Mouse (Mus musculus): ENCODE data around the gene Kif26b.

DNA sequence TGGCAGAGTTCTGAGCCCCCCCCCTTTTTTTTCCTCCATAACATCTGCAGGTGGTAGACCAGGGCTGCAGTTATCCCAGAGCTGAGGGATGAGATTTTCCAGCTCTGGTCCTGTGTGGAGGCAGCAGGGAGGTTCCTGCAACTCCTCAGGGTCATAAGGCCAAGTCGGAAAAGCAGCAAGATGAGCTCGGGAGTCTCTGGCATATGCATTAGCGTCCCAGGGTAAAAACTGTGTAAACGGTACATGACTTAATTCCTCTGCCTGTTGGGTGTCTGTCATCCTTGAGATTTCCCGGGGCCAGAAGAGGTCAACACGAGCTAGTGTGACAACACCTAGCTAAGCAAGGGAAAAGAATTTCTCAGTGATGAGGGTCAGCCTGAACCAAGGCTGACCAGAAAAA, 111.0 kb downstream of the Kif26b start:
- TF ChIP-seq CTCF (IDR thresholded peaks at IDR 0.05; ENCODE audit: insufficient read depth, low read depth, low read length): no peak
- no peak for TF ChIP-seq POLR2A (IDR thresholded peaks at IDR 0.05; ENCODE audit: insufficient read depth, low read depth, low read length)
